Mouse (Mus musculus) heart, postnatal 0 days (tissue): Measurements from ENCODE around the gene B3gntl1. TPM values are rescaled to one million over a fixed set of nuclear protein-coding genes. Genes with fewer than 3 reads are reported as not detected.

Source experiments
- ATAC-seq: fragments of 200-750 bp; cut with Nextera tagmentation; 2 replicates; pipeline ENCODE4 v1.8.0; 2017; ENCODE audit warnings: low read depth, moderate number of reproducible peaks, moderate library complexity; ENCODE audit not compliant: insufficient read depth
- DNase-seq: peaks from one replicate; pipeline ENCODE4 v3.0.0-alpha.2; 2016; ENCODE audit warnings: low spot score
- H3K27ac ChIP-seq: fragments of 300-500 bp; sonication (generic); 2 replicates; pipeline ENCODE4 v1.5.1; 2014; ENCODE audit warnings: low read depth, mild to moderate bottlenecking
- H3K27me3 ChIP-seq: fragments of 300-500 bp; sonication (generic); 2 replicates; pipeline ENCODE4 v1.6.1; 2014; ENCODE audit warnings: low read length, mixed read lengths; ENCODE audit not compliant: control insufficient read depth, insufficient read depth
- H3K36me3 ChIP-seq: fragments of 300-500 bp; sonication (generic); replicated peaks from 2 replicates; pipeline ENCODE4 v1.6.1; 2014; ENCODE audit warnings: low read length, mixed read lengths; ENCODE audit not compliant: control insufficient read depth, insufficient read depth
- H3K4me1 ChIP-seq: fragments of 300-500 bp; sonication (generic); 2 replicates; pipeline ENCODE4 v1.6.1; 2014; ENCODE audit warnings: antibody characterized with exemption; ENCODE audit not compliant: control insufficient read depth, insufficient read depth
- H3K4me2 ChIP-seq: fragments of 300-500 bp; sonication (generic); 2 replicates; pipeline ENCODE4 v1.6.1; 2014; ENCODE audit warnings: low read depth, mild to moderate bottlenecking, low read length, moderate library complexity
- H3K4me3 ChIP-seq: fragments of 300-500 bp; sonication (generic); 2 replicates; pipeline ENCODE4 v1.5.1; 2014; ENCODE audit warnings: low read depth, low read length
- H3K9ac ChIP-seq: fragments of 300-500 bp; sonication (generic); replicated peaks from 2 replicates; pipeline ENCODE4 v1.6.1; 2014; ENCODE audit warnings: low read depth, low read length, mixed read lengths
- H3K9me3 ChIP-seq: fragments of 300-500 bp; sonication (generic); replicated peaks from 2 replicates; pipeline ENCODE4 v1.6.1; 2016; ENCODE audit warnings: low read length; ENCODE audit not compliant: control insufficient read depth
- CTCF ChIP-seq: IDR thresholded peaks from 2 replicates; pipeline ENCODE4 v1.5.1; 2016; ENCODE audit warnings: antibody characterized with exemption, control low read depth, low read depth
- EP300 ChIP-seq: IDR thresholded peaks from 2 replicates; pipeline ENCODE4 v1.6.1; 2016; ENCODE audit warnings: antibody characterized with exemption, low read depth
- WGBS: fragments of 180-500 bp; shearing (Covaris S2); extraction: QIAGEN DNeasy Blood & Tissue Kit; methylation state at CpG from one replicate; pipeline ENCODE4 v1.1.7; 2014; 5-methylcytosine and 5-hydroxymethylcytosine counted together
- polyA plus RNA-seq: library from polyadenylated mRNA; unstranded; fragments of >200 nt; fragmentation: Nextera tagmentation; extraction: Ambion mirVana; gene quantifications from 2 replicates; pipeline ENCODE4 v1.2.1, GENCODE M21; 2015
- total RNA-seq: library from RNA; depleted of rRNA; stranded (reverse); fragments of >200 nt; gene quantifications from 2 replicates; pipeline ENCODE4 v1.2.3, GENCODE M21; 2014; ENCODE audit warnings: low replicate concordance

Gene B3gntl1
- total and polyA plus RNA-seq, 2 experiments from 2014 or later = 4.3 to 4.7 TPM

DNA sequence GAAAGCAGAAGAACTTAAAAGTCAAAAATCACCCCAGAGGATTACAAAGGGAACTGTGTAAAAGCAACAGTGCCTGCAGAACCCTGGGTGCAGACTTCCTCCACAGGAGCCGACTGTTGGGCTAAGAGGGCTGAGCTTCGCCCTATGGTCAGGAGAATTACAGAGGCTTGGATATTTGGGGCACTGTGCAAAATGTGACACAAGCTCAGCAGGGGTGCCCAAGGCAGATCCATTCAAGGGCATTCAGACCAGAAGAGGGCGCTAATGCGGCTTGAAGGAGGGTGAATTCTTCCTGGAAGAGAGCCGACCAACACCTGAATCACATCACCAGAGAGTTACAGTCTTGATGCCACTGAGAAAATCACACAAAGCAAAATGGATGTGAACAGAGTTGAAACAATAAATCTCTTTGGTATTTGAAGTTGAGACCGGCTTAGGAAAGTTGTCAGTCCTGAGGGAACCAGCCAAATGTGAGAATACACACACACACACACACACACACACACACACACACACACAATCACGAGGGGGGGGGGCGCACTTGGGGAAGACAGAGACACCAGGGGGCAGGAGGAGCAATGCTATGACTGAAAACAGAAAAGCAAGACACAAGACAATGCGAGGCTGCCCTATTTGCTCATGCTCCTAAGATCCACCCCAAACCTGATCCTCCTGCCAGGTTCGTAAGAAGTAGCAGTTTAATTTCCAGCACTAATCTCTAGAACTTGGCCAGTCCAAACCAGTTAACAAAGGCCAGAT, 20.2 kb downstream of the B3gntl1 start:
- Histone ChIP-seq H3K4me1 (no peaks in the 10 kb centered on the region), H3K4me2 (no peak overlapping the region), H3K4me3 (no peak overlapping the region), H3K36me3 (peaks cover 6% of the 10 kb centered on the region; the same call in 1 of the 2 replicates), H3K9ac (no peak overlapping the region), H3K27ac (no peak overlapping the region), H3K9me3 (no peaks in the 10 kb centered on the region), H3K27me3 (no peaks in the 10 kb centered on the region)
- ATAC-seq = no peak
- 63% methylated on average over 10 of the region's 10 CpGs for WGBS
- DNase-seq = peak; percentile 52
- peak; percentile 57 for TF ChIP-seq CTCF
- no peak for TF ChIP-seq EP300

DNA sequence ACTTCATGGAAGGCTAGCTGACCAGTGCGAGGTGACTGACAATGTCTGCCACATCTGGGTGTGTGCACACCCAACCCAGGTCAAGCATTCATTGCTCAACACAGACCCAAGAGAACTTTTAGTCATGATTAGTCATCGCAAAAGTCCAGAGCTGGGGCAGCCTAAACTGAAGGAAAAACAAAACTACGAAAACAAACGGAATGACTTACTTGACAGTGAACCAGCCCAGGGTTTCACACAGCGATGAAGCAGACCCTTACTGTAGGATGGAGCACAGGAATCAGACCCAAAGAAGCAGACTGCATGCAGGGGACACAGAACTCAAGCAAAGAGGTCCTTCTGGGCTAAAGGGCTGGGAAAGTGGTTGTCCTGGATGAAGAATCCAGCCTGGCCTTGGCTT, 21.0 kb downstream of the B3gntl1 start:
- Histone ChIP-seq H3K9ac (no peak overlapping the region), H3K9me3 (no peaks in the 10 kb centered on the region), H3K27ac (no peak overlapping the region), H3K27me3 (no peaks in the 10 kb centered on the region), H3K4me2 (no peak overlapping the region), H3K4me1 (no peaks in the 10 kb centered on the region), H3K36me3 (peaks cover 6% of the 10 kb centered on the region; the same call in 1 of the 2 replicates), H3K4me3 (no peak overlapping the region)
- 86% methylated on average over 5 of the region's 5 CpGs for WGBS
- no peak for DNase-seq
- TF ChIP-seq CTCF (no peak), EP300 (no peak)
- no peak for ATAC-seq

DNA sequence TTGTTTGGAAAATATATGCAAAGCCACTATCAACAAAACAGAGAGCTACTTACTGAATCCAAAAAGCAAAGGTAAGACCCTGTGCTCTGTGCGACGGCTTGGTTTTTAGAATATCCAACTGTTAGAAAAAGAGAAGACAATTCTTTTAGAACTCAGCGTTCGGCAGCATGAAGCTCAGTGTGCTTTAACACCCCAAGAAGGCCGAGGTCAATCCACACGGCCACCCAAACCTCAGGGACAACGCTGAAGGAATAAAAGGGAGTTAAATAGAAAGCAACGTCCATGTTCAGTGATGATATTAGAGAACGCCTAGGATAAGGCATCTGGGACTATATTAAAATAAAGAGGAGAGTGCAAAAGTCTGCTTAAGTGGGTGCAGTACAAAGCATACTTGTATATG, 21.4 kb downstream of the B3gntl1 start:
- no peak for TF ChIP-seq EP300
- no peak for TF ChIP-seq CTCF
- Histone ChIP-seq H3K27me3 (no peaks in the 10 kb centered on the region), H3K4me2 (no peak overlapping the region), H3K27ac (no peak overlapping the region), H3K4me3 (no peak overlapping the region), H3K9me3 (no peaks in the 10 kb centered on the region), H3K36me3 (peaks cover 6% of the 10 kb centered on the region; the same call in 1 of the 2 replicates), H3K9ac (no peak overlapping the region), H3K4me1 (no peaks in the 10 kb centered on the region)
- ATAC-seq (no peak), DNase-seq (no peak)
- WGBS = 89% methylated on average over 9 of the region's 9 CpGs

DNA sequence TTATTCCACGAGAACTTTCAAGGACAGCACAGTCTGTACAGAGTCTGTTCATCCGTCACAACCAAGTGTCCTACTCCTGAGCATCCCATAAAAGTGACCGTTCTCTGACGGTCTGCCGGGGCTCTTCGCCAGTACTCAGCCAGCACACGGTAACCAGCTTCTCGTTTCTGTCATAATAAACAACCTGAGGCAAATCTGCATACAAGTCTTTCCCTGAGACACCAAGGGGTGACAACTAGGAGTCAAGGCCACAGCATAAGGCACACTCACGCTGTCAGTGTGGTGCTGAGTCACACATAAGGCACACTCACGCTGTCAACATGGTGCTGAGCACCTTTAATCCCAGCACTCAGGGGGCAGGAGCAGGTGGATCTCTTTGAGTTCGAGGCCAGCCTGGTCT, 22.3 kb downstream of the B3gntl1 start:
- no peak for DNase-seq
- Histone ChIP-seq H3K36me3 (peaks cover 6% of the 10 kb centered on the region; the same call in 1 of the 2 replicates), H3K4me3 (no peak overlapping the region), H3K27ac (no peak overlapping the region), H3K4me1 (no peaks in the 10 kb centered on the region), H3K27me3 (no peaks in the 10 kb centered on the region), H3K9me3 (no peaks in the 10 kb centered on the region), H3K9ac (no peak overlapping the region), H3K4me2 (no peak overlapping the region)
- TF ChIP-seq EP300 (no peak), CTCF (no peak)
- ATAC-seq = no peak
- WGBS = 90% methylated on average over 11 of the region's 11 CpGs

DNA sequence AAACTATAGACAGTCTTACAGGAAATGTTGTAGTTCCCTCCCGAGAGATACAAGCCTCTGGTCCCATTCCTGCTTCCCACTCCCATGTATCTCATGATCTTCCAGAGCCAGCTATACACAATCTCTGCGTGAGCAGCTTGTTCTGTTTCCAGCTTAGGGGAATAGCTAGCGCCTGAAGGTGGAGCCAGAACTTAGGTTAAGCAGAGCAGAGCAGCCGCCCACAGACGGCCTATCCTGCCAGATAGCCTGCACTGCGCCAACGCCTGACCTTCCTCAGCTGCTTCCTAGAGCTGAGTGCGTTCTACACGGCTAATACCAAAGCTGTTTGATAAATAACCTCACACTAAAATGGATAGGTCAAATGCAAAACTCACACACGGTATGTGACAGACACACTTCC, 23.1 kb downstream of the B3gntl1 start:
- no peaks in the 10 kb centered on the region for H3K27me3 ChIP-seq
- DNase-seq = peak; percentile 67
- no peaks in the 10 kb centered on the region for H3K9me3 ChIP-seq
- no peak overlapping the region for H3K4me2 ChIP-seq
- no peak overlapping the region for H3K4me3 ChIP-seq
- H3K36me3 ChIP-seq = peaks cover 6% of the 10 kb centered on the region; the same call in 1 of the 2 replicates
- WGBS = 29% methylated on average over 10 of the region's 10 CpGs
- peak; percentile 77 for ATAC-seq
- no peak overlapping the region for H3K9ac ChIP-seq
- no peak overlapping the region for H3K27ac ChIP-seq
- no peaks in the 10 kb centered on the region for H3K4me1 ChIP-seq
- no peak for TF ChIP-seq EP300
- peak; percentile 64 for TF ChIP-seq CTCF
